Mouse (Mus musculus) ovary, adult 18-20 months (tissue): ENCODE results near the gene Cypt3.

ENCODE experiments used
- DNase-seq: peaks from one replicate; pipeline ENCODE4 v3.0.0; 2022; ENCODE audit warnings: low spot score, mixed read lengths

Gene Cypt3

DNA sequence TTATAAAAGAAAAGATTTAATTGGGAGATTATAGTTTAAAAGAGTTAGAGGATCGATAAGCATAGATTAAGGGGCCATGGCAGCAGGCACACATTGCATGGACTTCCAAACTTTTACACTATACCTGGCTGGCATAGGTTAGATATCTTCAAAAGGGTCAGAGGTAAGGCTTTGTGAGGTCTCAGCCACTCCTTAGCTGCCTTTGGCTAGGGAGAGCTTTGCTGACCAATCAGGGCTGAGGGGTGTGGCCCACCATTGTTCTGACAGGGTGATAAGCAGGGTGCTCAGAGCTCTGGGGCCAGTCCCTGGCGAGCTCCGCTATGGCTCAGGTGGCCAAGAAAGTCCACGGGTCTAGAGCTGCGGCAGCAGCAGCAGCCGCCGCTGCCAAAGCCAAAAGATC is at the start of gene Cypt3:
Gene Cypt3 (plus strand): TSS at position 301 of the 400 bp plus-strand sequence.
- DNase-seq, result no peak

DNA sequence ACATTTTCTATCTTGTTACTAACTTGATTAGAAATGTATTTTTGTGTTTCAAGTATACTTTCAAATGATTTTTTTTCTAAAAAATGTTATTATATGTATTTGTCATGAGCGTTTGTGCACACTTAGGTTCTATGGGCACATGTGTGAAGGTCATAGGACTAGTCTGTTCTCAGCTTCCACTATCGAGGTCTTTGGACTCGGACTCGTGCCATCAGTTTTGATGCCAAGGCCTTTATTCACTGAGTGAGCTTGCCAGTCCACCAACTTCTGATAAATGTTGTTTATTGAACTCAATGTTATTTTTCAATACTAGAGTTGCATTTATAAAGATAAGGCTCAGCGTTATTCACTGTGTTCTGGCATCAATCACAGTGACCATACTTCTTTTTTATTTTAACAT is 42.9 kb upstream of the Cypt3 start:
- peak; percentile 15 for DNase-seq

DNA sequence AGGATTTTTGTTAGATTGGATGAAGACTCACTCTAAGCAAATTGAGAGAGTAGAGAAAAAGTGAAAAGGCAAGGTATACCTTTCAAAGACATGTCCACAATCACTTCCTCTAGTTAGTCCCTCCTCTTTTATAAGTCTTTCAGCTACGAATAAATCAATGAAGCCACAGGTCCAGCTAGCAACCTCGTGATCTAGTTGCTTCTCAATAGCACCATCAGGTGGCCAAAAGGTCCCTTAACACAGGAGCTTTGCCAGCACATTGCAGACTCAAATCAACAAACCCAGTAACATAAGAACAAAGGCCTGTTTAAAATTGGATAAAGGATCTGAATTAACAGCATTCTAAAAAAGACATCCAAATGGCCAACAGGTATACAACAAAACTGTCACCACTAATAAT is 30.0 kb upstream of the Cypt3 start:
- no peak for DNase-seq

- DNase-seq, result no peak
These were observed 1.8 kb upstream of the Cypt3 start for GRCm38 (mm10) chrX:153556634-153557033.

DNA sequence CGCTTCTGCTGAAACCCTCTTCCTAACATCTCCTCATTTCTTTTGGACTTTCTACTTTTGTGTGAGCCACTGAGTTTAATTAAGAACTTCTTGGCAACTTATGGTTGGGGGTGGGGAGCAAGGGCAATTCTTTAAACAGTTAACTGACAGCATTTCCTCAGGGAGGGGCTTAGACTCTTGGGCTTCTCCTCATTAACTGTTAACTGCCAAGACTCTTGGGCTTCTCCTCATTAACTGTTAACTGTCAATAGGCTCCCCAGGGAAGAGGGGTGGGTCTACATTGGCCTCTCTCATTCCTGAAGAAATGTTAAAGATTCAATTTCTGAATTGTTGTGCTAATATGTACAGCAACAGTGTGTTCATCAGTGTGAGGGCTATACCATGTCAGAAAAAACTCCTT is 6.3 kb downstream of the Cypt3 start:
- no peak for DNase-seq

DNA sequence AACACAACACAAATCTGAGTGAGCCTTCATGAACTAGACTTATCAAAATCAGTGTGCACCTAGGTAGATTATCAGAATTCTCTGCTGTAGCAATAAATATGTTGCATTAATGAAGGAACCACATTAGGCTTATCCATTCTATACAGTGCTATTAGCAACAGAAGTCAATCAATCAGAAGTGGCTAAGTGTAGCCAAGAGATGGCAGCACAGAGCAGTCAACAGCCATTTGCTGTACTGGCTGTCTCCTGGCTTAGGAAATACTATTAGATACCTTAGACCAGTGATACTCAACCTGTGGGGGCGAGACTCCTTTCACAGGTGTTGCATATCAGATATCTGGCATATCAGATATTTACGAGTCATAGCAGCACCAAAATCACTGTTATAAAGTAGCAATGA is 41.2 kb downstream of the Cypt3 start:
- DNase-seq, result no peak
